Mouse (Mus musculus) fat pad, adult 2 months (tissue): Measurements from ENCODE around the gene Rnf216.

ENCODE experiments used
- DNase-seq: peaks from one replicate; pipeline ENCODE4 v3.0.0-alpha.2; 2011; ENCODE audit warnings: low read depth, low spot score; ENCODE audit errors: extremely low read depth

The Rnf216 gene

GRCm38 (mm10) chr5:143055501-143056125 lies 57.2 kb downstream of the Rnf216 start:
- DNase-seq, result no peak

GRCm38 (mm10) chr5:143054703-143055102 lies 58.1 kb downstream of the Rnf216 start:
- no peak for DNase-seq

GRCm38 (mm10) chr5:143053132-143053972 lies 59.4 kb downstream of the Rnf216 start:
- no peak for DNase-seq

- no peak for DNase-seq
Observed at GRCm38 (mm10) chr5:143052677-143053076, 60.1 kb downstream of the Rnf216 start.

GRCm38 (mm10) chr5:143051851-143052250 lies 60.9 kb downstream of the Rnf216 start:
- no peak for DNase-seq

GRCm38 (mm10) chr5:143050273-143050672 lies 62.5 kb downstream of the Rnf216 start:
- DNase-seq, result no peak

GRCm38 (mm10) chr5:143049746-143050145 lies 63.0 kb downstream of the Rnf216 start:
- no peak for DNase-seq

- no peak for DNase-seq
Observed at GRCm38 (mm10) chr5:143049013-143049385, 63.8 kb downstream of the Rnf216 start.

- DNase-seq, result no peak
Observed at GRCm38 (mm10) chr5:143048232-143049012, 64.4 kb downstream of the Rnf216 start.

- no peak for DNase-seq
Observed at GRCm38 (mm10) chr5:143047586-143047985, 65.2 kb downstream of the Rnf216 start.

- DNase-seq, result no peak
Observed at GRCm38 (mm10) chr5:143043902-143044301, 68.9 kb downstream of the Rnf216 start.

- DNase-seq, result no peak
Observed at GRCm38 (mm10) chr5:143043285-143043684, 69.5 kb downstream of the Rnf216 start.

GRCm38 (mm10) chr5:143038794-143039193 lies 74.0 kb downstream of the Rnf216 start:
- DNase-seq, result no peak

GRCm38 (mm10) chr5:143037201-143037600 lies 75.6 kb downstream of the Rnf216 start:
- DNase-seq, result no peak

- no peak for DNase-seq
Observed at GRCm38 (mm10) chr5:143036052-143036451, 76.7 kb downstream of the Rnf216 start.

GRCm38 (mm10) chr5:143035271-143035670 lies 77.5 kb downstream of the Rnf216 start:
- no peak for DNase-seq

- DNase-seq, result no peak
Observed at GRCm38 (mm10) chr5:143034108-143034507, 78.7 kb downstream of the Rnf216 start.

- DNase-seq, result no peak
Observed at GRCm38 (mm10) chr5:143033277-143033676, 79.5 kb downstream of the Rnf216 start.

- DNase-seq, result no peak
Observed at GRCm38 (mm10) chr5:143032639-143033146, 80.1 kb downstream of the Rnf216 start.

GRCm38 (mm10) chr5:143031681-143032080 lies 81.1 kb downstream of the Rnf216 start:
- no peak for DNase-seq

GRCm38 (mm10) chr5:143031193-143031592 lies 81.6 kb downstream of the Rnf216 start:
- no peak for DNase-seq
